Mouse (Mus musculus): ENCODE data around the gene 4930595D18Rik.

Gene 4930595D18Rik

GRCm38 (mm10) chr12:111184476-111184875, at the start of gene 4930595D18Rik:
4930595D18Rik (minus strand) TSS chr12:111184491.
- DNase-seq (ENCODE audit: low read depth, low spot score), result no peak

DNA sequence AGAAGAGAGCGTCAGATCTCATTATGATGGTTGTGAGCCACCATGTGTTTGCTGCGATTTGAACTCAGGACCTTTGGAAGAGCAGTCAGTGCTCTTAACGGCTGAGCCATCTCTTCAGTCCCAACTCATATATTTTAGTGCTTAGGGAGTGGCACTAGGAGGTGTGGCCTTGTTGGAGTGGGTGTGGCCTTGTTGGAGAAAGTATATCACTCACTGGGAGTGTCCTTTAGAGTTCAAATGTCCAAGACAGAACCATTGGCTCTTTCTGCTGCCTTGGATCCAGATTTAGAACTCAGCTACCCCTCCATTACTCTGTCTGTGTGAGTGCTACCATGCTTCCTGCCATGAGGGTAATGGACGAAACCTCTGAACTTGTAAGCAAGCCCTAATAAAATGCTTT, 49.5 kb upstream of the 4930595D18Rik start:
- no peak for DNase-seq (ENCODE audit: low read depth, low spot score)

- no peak for DNase-seq (ENCODE audit: low read depth, low spot score)
Measured at GRCm38 (mm10) chr12:111230793-111231192, 46.5 kb upstream of the 4930595D18Rik start.

DNA sequence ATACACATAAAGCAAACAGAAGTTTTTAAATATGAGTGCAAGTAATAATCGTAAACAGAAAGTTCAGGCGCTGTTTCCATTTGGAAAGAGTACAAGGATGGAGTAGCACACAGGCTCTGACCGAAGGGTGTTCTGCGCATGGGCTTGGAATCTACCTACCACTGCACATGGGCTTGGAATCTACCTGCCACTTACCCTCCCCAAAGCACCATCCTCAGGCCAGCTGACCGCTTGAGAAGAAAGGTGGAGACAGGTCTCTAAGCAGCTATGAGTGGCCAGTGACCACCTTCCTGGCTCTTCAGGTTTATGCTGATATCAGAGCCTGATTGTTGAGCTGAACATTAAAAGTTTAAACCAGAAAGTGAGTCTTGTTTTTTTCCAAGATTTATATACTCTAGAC, 44.2 kb upstream of the 4930595D18Rik start:
- no peak for DNase-seq (ENCODE audit: low read depth, low spot score)

GRCm38 (mm10) chr12:111227410-111227809, 43.1 kb upstream of the 4930595D18Rik start:
- no peak for DNase-seq (ENCODE audit: low read depth, low spot score)

GRCm38 (mm10) chr12:111225197-111225780, 41.0 kb upstream of the 4930595D18Rik start:
- no peak for DNase-seq (ENCODE audit: low read depth, low spot score)

- no peak for DNase-seq (ENCODE audit: low read depth, low spot score)
Measured at GRCm38 (mm10) chr12:111218867-111219266, 34.6 kb upstream of the 4930595D18Rik start.

DNA sequence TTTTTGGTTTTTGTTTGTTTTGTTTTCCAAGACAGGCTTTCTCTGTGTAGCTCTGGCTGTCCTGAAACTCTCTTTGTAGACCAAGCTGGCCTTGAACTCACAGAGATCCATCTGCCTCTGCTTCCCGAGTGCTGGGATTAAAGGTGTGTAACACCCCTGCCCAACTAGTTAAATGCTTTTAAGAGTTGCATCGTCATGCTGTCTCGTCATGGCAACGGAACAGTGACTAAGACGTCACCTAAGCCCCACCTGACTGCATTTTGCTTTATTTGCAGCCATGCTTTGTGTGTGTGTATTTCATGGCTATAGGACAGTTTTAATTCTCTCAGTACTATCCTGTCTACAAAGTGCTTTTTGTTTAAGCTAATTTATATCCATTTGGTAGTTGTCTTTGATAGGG, 27.4 kb upstream of the 4930595D18Rik start:
- no peak for DNase-seq (ENCODE audit: low read depth, low spot score)

DNA sequence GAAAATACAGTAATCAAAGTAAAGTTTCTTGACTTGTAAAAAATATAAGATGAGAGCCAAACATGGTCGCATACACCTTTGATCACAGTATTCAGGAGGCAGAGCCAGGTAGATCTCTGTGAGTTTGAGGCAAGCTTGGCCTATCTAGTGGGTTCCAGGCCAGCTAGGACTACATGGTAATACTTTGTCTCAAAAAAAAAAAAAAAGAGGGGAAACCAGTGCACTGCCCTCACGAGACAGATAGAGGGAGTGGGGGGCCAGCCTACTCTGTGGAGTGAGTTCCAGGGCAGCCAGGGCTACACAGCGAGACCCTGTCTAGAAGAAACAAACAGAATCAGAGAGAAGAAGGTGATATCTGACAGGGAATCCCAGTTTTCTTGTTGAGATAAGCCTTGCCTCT, 23.4 kb upstream of the 4930595D18Rik start:
- no peak for DNase-seq (ENCODE audit: low read depth, low spot score)

GRCm38 (mm10) chr12:111203945-111204344, 19.7 kb upstream of the 4930595D18Rik start:
- DNase-seq (ENCODE audit: low read depth, low spot score), result no peak

DNA sequence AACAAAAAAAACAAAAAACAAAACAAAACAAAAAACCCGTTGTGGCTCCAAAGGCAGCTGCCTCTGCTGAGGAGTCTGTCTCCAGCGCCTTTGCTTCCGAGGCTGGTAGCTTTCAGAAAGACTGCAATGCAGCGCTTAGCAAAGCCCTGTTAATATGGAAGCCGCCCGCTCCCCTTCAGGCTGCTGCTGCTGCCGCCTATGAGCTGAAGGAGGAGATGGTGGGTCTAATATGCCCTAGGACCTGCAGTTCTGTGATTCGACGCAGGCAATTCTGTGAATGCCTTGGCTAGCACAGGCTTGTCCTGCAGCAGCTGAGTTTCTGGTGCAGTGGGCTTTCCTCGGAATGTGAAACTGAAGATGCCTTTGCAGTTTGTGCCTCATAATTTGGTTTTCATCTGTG, 18.8 kb upstream of the 4930595D18Rik start:
- peak; percentile 24 for DNase-seq (ENCODE audit: low read depth, low spot score)

- DNase-seq (ENCODE audit: low read depth, low spot score), result no peak
Measured at GRCm38 (mm10) chr12:111196548-111196947, 12.3 kb upstream of the 4930595D18Rik start.

GRCm38 (mm10) chr12:111193331-111193730, 9.0 kb upstream of the 4930595D18Rik start:
- no peak for DNase-seq (ENCODE audit: low read depth, low spot score)

DNA sequence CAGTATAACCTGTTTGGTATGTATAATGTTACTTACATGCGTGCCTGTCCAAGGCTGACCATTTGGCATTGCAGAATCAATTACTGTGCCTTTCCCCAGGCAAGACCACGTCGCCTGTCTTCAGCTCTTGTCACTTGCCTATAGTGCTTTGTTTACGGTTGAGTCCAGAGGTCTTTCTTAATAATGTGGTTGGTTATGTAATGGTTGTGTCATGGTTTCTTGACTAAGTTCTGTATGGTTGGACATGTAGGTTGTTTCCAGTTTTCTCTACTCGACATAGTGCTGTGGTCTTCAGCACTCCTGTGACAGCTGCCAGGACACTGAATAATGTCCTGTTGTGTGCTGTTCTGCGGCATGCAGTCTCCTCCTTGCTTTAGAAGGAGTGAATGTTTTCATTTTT, 8.5 kb upstream of the 4930595D18Rik start:
- DNase-seq (ENCODE audit: low read depth, low spot score), result no peak

DNA sequence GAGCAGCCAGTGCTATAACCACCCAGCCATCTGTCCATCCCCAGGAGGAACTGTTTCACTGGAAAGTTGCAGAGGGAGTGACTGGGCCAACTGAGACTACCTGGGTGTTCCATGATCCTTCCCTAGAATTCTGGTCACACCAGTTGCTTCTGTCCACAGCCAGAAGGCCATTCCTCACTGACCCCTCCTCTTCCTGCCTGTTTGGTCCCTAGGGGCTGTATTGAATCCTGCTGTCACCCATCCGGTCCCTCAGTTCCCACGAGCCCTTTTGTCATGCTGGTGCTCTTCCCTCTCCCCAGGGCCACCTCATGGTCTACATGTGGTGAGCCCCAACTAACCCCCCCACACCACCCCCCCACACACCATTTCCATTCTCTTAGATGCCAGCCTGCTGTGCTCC, 6.6 kb upstream of the 4930595D18Rik start:
- no peak for DNase-seq (ENCODE audit: low read depth, low spot score)

DNA sequence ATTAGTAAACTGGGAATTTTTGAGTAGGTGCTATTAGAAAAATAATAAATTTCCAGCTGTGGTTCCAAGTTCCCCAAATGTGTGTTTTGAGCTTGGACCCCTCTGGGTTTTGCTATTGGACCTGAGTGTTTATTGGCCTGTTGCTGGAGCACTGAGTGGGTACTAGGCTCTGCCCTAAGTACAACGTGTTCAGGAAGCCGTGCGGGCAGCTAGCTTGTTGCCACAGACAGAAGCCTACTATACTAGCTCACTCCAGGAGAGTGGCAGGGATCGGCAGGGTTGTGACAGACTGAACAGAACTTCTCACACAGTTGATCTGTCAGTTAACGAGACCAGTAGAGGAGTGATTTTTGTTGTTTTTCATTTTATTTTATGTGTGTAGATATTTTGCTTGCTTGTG, 6.1 kb upstream of the 4930595D18Rik start:
- no peak for DNase-seq (ENCODE audit: low read depth, low spot score)

- no peak for DNase-seq (ENCODE audit: low read depth, low spot score)
Measured at GRCm38 (mm10) chr12:111188295-111188694, 4.0 kb upstream of the 4930595D18Rik start.

DNA sequence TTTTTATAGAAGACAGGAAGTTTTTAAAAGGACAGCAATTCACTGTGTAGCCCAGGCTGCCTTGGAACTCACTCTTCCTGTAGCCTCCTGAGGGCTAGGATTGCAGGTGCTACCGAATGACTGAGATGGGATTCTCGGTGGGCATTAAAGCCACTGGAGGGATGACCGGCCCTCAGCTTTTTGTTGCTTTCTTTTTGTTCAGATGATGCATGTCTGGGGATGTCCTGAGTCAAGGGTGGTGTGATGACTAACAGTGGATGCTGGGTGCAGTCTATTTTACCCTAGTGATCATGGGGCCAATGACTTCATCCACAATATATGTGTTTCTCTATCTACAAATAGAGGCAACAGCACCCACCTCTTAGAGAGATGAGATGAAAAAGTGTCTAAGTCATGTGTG, 2.7 kb upstream of the 4930595D18Rik start:
- DNase-seq (ENCODE audit: low read depth, low spot score), result no peak

GRCm38 (mm10) chr12:111182378-111182777, 1.9 kb downstream of the 4930595D18Rik start:
- DNase-seq (ENCODE audit: low read depth, low spot score), result no peak

DNA sequence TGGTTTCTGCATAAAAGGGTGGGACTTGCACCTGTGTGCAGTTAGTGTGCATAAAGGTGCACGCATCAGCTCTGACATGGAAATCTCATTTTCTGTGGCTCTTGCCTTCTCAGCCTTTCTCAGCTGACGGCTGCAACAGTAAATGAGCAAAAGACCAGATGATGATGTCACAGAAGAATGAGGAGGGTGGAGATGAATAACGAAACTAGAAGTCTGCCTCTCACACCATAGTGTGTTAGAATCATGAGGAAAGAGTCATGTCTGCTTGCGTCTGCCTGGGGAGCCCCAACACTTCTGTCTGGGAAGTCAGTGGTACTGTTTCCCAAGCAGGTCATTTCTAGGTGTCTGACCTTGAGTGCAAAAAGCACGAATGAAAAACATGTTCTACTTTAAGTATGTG, 2.4 kb downstream of the 4930595D18Rik start:
- no peak for DNase-seq (ENCODE audit: low read depth, low spot score)

- DNase-seq (ENCODE audit: low read depth, low spot score), result peak; percentile 43
Measured at GRCm38 (mm10) chr12:111178772-111179171, 5.5 kb downstream of the 4930595D18Rik start.

- no peak for DNase-seq (ENCODE audit: low read depth, low spot score)
Measured at GRCm38 (mm10) chr12:111168891-111169290, 15.4 kb downstream of the 4930595D18Rik start.

GRCm38 (mm10) chr12:111166681-111167289, 17.5 kb downstream of the 4930595D18Rik start:
- peak; percentile 51 for DNase-seq (ENCODE audit: low read depth, low spot score)

Data from ZHBTc4 (cell line).